Mouse (Mus musculus): ENCODE measurements at regions not wholly inside any gene's neighbourhood (a gene's known extent, or its start where the extent isn't known, plus 50 kb on each side); places are given as distances from the start of the nearest gene placed in this dataset.

GRCm38 (mm10) chr3:103408724-103409123 lies 129.6 kb downstream of the Trim33 start:
- no peak for DNase-seq (ENCODE audit: low spot score)

- DNase-seq (ENCODE audit: low spot score), result no peak
Observed at GRCm38 (mm10) chr3:103412247-103412646, 133.2 kb downstream of the Trim33 start.

GRCm38 (mm10) chr3:103415051-103415695 lies 136.1 kb downstream of the Trim33 start:
- no peak for DNase-seq (ENCODE audit: low spot score)

GRCm38 (mm10) chr3:103416296-103416695 lies 137.2 kb downstream of the Trim33 start:
- DNase-seq (ENCODE audit: low spot score), result no peak

- DNase-seq (ENCODE audit: low spot score), result no peak
Observed at GRCm38 (mm10) chr3:103417781-103418180, 138.7 kb downstream of the Trim33 start.

GRCm38 (mm10) chr3:103419761-103420620 lies 140.9 kb downstream of the Trim33 start:
- DNase-seq (ENCODE audit: low spot score), result peak; percentile 26

GRCm38 (mm10) chr3:103420621-103421274 lies 141.7 kb downstream of the Trim33 start:
- DNase-seq (ENCODE audit: low spot score), result no peak

- DNase-seq (ENCODE audit: low spot score), result no peak
Observed at GRCm38 (mm10) chr3:103421275-103421621, 142.2 kb downstream of the Trim33 start.

GRCm38 (mm10) chr3:103422806-103423205 lies 143.7 kb downstream of the Trim33 start:
- DNase-seq (ENCODE audit: low spot score), result no peak

- DNase-seq (ENCODE audit: low spot score), result no peak
Observed at GRCm38 (mm10) chr3:103423290-103423689, 144.2 kb downstream of the Trim33 start.

GRCm38 (mm10) chr3:103425812-103426430 lies 146.8 kb downstream of the Trim33 start:
- no peak for DNase-seq (ENCODE audit: low spot score)

GRCm38 (mm10) chr3:103429227-103429788 lies 145.7 kb upstream of the Syt6 start:
- peak; percentile 56 for DNase-seq (ENCODE audit: low spot score)

GRCm38 (mm10) chr3:103430131-103430530 lies 144.9 kb upstream of the Syt6 start:
- DNase-seq (ENCODE audit: low spot score), result no peak

GRCm38 (mm10) chr3:103432254-103432653 lies 142.8 kb upstream of the Syt6 start:
- DNase-seq (ENCODE audit: low spot score), result no peak

- no peak for DNase-seq (ENCODE audit: low spot score)
Observed at GRCm38 (mm10) chr3:103436902-103437603, 138.0 kb upstream of the Syt6 start.

- DNase-seq (ENCODE audit: low spot score), result peak; percentile 75
Observed at GRCm38 (mm10) chr3:103438791-103439354, 136.2 kb upstream of the Syt6 start.

GRCm38 (mm10) chr3:103443247-103443646 lies 131.8 kb upstream of the Syt6 start:
- no peak for DNase-seq (ENCODE audit: low spot score)

- DNase-seq (ENCODE audit: low spot score), result no peak
Observed at GRCm38 (mm10) chr3:103445852-103446251, 129.2 kb upstream of the Syt6 start.

- no peak for DNase-seq (ENCODE audit: low spot score)
Observed at GRCm38 (mm10) chr3:103449851-103450250, 125.2 kb upstream of the Syt6 start.

GRCm38 (mm10) chr3:103451971-103452370 lies 123.1 kb upstream of the Syt6 start:
- no peak for DNase-seq (ENCODE audit: low spot score)

All from thymus, postnatal 0 days (tissue).